Comparison of ENCODE assay signal across 8 mouse cellular contexts in the genomic region with DNA sequence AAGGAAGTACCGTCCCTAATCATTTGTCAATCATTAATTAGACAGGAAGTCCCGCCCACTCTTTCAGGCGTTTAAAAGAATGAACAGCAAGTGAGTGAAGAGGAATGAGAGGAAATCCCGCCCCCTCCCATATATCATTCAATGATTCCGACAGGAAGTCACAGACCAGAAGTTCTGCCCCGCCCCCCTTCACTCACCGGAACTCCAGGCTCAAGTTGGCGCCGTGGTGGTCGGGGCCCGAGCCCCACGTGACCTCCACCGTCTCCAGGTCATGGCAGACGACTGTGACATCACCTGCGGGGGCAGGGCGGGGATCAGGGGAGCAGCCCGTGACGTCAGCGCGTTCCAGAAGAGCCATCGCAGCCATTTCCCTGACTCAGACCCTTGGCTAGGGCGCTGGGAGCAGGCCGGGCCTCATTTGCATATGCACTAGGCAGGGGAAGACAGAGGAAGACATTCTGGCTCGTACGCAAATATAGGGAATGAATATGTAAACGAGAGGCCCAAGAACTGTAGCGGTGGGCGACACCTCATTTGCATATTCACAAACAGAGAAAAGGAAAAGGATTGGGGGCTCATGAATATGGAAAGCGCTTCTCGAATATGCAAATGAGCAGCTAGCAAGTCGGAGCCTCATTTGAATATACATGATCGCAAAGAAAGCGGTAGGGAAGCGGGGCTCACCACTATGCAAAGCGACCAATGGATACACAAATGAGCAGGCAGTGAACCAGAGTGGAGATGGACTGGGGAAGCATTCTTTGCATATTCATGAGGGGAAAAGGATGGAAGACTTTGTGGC. TPM values are rescaled to one million over a fixed set of nuclear protein-coding genes. Genes with fewer than 3 reads are reported as not detected.
DNase-seq lines count a peak whose midpoint lies in the region; ATAC-seq lines count a peak whose summit lies in the region.

No protein-coding gene starts in this region.

- peaks cover 27% of the 10 kb centered on the region for H3K9me3 ChIP-seq in forebrain, embryonic 11.5 days (ENCODE audit: control insufficient read depth, low read length)
- peaks cover 40% of the 10 kb centered on the region for H3K9me3 ChIP-seq in liver, embryonic 15.5 days (replicated peaks)
- peaks cover 42% of the 10 kb centered on the region for H3K9me3 ChIP-seq in neural tube, embryonic 12.5 days

- intact Hi-C loops in heart, postnatal 10 days (cut with DNase I) = loop anchor here (10.0 kb wide), 1 partner anchor 307 kb away; no protein-coding TSS in a partner anchor

- no peaks in the 10 kb centered on the region; the same call in 1 of the 2 replicates for H3K36me3 ChIP-seq in forebrain, embryonic 11.5 days (ENCODE audit: control insufficient read depth, insufficient read depth, low read length)
- H3K36me3 ChIP-seq in liver, embryonic 15.5 days (replicated peaks) = peaks cover 23% of the 10 kb centered on the region
- peaks cover 35% of the 10 kb centered on the region for H3K36me3 ChIP-seq in neural tube, embryonic 12.5 days

- H3K9ac ChIP-seq in forebrain, embryonic 11.5 days (ENCODE audit: low read length) = peak overlapping the region; percentile 23; the same call in 1 of the 2 replicates
- no peak overlapping the region for H3K9ac ChIP-seq in liver, embryonic 15.5 days
- no peak overlapping the region; the same call in 1 of the 2 replicates for H3K9ac ChIP-seq in neural tube, embryonic 12.5 days

- under 1% methylated on average over 34 of the region's 35 CpGs for WGBS in forebrain, embryonic 11.5 days
- under 1% methylated on average over 35 of the region's 35 CpGs for WGBS in liver, embryonic 15.5 days (ENCODE audit: insufficient replicate concordance)
- WGBS in neural tube, embryonic 12.5 days = under 1% methylated on average over 35 of the region's 35 CpGs

- ATAC-seq in forebrain, embryonic 11.5 days (replicated peaks; ENCODE audit: low FRiP score) = peak; percentile 72
- peak; percentile 60 for ATAC-seq in liver, embryonic 15.5 days (ENCODE audit: insufficient read depth)
- ATAC-seq in neural tube, embryonic 12.5 days (ENCODE audit: low FRiP score, low read depth) = peak; percentile 75

- no peaks in the 10 kb centered on the region for H3K27me3 ChIP-seq in forebrain, embryonic 11.5 days (ENCODE audit: control insufficient read depth, insufficient read depth, low read length)
- H3K27me3 ChIP-seq in liver, embryonic 15.5 days = no peaks in the 10 kb centered on the region
- H3K27me3 ChIP-seq in neural tube, embryonic 12.5 days (replicated peaks) = no peaks in the 10 kb centered on the region

- no peaks in the 10 kb centered on the region for H3K4me1 ChIP-seq in forebrain, embryonic 11.5 days (replicated peaks; ENCODE audit: control insufficient read depth, insufficient read depth, low read length)
- H3K4me1 ChIP-seq in liver, embryonic 15.5 days (replicated peaks) = peaks cover 27% of the 10 kb centered on the region
- no peaks in the 10 kb centered on the region for H3K4me1 ChIP-seq in neural tube, embryonic 12.5 days

- DNase-seq in ES-CJ7 (ENCODE audit: low read depth, low spot score) = peak; percentile 99
- DNase-seq in c-Kit-positive CD71-positive TER-119-positive erythroid progenitor cells, embryonic 14.5 days (ENCODE audit: low spot score) = peak; percentile 86
- peak; percentile 95 for DNase-seq in forebrain, embryonic 11.5 days (ENCODE audit: low spot score)
- peak; percentile 96 to 97 for DNase-seq in heart, postnatal 10 days
- DNase-seq in kidney, postnatal 4 days = peak; percentile 98 to 99
- DNase-seq in testis, postnatal 10 days (ENCODE audit: low spot score) = peak; percentile 99

- H3K27ac ChIP-seq in forebrain, embryonic 11.5 days (ENCODE audit: low read depth, low read length) = peak overlapping the region; percentile 81
- peak overlapping the region; percentile 92 for H3K27ac ChIP-seq in liver, embryonic 15.5 days (replicated peaks)
- H3K27ac ChIP-seq in neural tube, embryonic 12.5 days = peak overlapping the region; percentile 90

- H3K4me2 ChIP-seq in forebrain, embryonic 11.5 days (ENCODE audit: low read depth, low read length, severe bottlenecking) = peak overlapping the region; percentile 48
- H3K4me2 ChIP-seq in liver, embryonic 15.5 days = peak overlapping the region; percentile 86
- peak overlapping the region; percentile 55 for H3K4me2 ChIP-seq in neural tube, embryonic 12.5 days (replicated peaks)

- H3K4me3 ChIP-seq in forebrain, embryonic 11.5 days (ENCODE audit: low read depth, low read length) = peak overlapping the region; percentile 54
- H3K4me3 ChIP-seq in liver, embryonic 15.5 days (replicated peaks) = peak overlapping the region; percentile 71
- H3K4me3 ChIP-seq in neural tube, embryonic 12.5 days = peak overlapping the region; percentile 61

RNA-seq across cellular contexts. Expression of gene Crlf2, which starts 1.3 kb away (rescaled TPM):
- 3.3 and 4.4 TPM in 2 replicates for polyA plus RNA-seq in forebrain, embryonic 11.5 days (2014; fragmentation: Nextera tagmentation; extraction: Ambion mirVana)
- total RNA-seq in heart, postnatal 10 days (2021) = 10 to 100 TPM; 15.3 to 17.7 TPM
- 5.7 and 7.3 TPM in 2 replicates for polyA plus RNA-seq in liver, embryonic 15.5 days (2015; fragmentation: Nextera tagmentation; extraction: Ambion mirVana)
- polyA plus RNA-seq in neural tube, embryonic 12.5 days (2016; fragmentation: Nextera tagmentation; extraction: Ambion mirVana) = 9.0 and 9.5 TPM in 2 replicates

Comparison
In these comparisons a context has a peak if more than half of its experiments do, and no peak if none do; other contexts are left out.
1. Peak in every context shown above with its lines: DNase-seq, ATAC-seq, H3K4me3 ChIP-seq and H3K27ac ChIP-seq.